Mouse (Mus musculus): Measurements from ENCODE around the gene Prr5. TPM values are rescaled to one million over a fixed set of nuclear protein-coding genes. Genes with fewer than 3 reads are reported as not detected.
"Not testable (repeated sequence)": the region's sequence is repeated elsewhere in the genome, so short reads cannot be mapped to it uniquely, and the experiment has no call there.

Prr5 gene
- polyA plus RNA-seq, 1 experiment: not detected

DNA sequence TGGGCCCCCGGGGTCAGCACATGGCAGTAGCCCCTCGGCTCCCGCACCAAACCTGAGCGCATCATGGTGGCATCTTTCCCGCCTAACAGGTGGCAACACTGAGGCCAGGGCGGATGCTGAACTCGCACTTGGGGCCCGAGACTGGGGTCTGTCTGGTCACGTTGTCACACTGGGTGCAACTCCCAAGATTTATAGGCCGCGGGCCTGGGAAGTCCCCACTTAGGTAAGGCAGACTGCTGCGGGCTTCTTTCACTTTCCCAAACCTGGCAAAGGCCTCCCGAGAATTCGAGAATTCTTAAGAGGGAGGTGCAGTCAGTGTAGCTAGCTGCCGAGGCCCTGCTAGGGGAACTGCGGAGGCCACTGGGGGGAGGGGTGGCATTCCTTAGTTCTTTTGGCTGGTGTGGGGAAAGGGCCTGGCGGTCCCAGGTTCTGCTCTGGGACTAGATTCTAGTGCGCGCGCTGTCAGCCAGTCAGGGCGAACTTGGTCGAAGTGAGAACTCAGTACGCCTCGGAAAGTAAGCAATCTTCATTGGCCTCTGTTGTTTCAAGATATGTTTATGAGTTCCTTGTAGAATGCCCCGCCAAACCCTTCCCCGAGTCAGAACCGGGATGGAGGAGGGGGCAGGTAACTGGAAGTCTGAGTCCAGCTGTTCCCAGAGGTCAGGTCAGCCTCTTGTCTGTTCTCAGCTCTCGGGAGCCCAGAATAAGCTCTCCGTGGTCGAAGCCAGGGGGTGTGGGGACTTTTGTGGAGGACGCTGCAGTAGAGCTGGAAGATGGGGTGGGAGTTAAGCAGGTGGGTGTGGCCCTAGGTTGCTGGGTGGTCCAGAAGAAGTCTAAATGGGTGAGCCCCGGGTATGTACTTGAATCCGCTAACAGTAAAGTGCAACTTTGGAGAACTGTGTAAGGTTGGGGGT lies 51.1 kb downstream of the Prr5 start:
- Histone ChIP-seq H3K4me3 (ENCODE audit: insufficient read depth, low read depth, low read length) (no peak overlapping the region; the same call in 1 of the 2 replicates), H3K27ac (ENCODE audit: insufficient read depth, low read depth, low read length) (no peak overlapping the region), H3K4me1 (ENCODE audit: control insufficient read depth, insufficient read depth, low read length) (peaks cover 12% of the 10 kb centered on the region)
- 22% methylated on average over 33 of the region's 33 CpGs for WGBS
- TF ChIP-seq POLR2A (IDR thresholded peaks at IDR 0.05; ENCODE audit: insufficient read depth, low read depth, low read length) (no peak), CTCF (IDR thresholded peaks at IDR 0.05; ENCODE audit: insufficient read depth, low read depth, low read length) (no peak)

DNA sequence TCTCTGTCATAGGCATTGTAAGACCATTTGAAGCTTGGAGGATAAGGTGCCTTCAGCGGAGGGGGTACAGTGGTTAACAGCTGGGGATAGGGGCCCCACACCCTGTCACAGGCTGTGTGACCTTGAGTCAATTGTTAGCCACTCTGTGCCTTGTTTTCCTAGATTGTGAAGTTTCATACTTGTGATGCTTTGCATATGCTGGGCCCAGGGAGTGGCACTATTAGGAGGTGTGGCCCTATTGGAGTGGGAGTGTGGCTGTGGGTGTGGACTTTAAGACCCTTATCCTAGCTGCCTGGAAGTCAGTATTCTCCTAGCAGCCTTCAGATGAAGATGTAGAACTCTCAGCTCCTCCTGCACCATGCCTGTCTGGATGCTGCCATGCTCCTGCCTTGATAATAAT lies 54.2 kb downstream of the Prr5 start:
- peaks cover 12% of the 10 kb centered on the region for H3K4me1 ChIP-seq (ENCODE audit: control insufficient read depth, insufficient read depth, low read length)
- not testable (repeated sequence) for H3K27ac ChIP-seq (ENCODE audit: insufficient read depth, low read depth, low read length); H3K4me3 ChIP-seq (ENCODE audit: insufficient read depth, low read depth, low read length)
- 94% methylated on average over 1 of the region's 1 CpGs for WGBS

DNA sequence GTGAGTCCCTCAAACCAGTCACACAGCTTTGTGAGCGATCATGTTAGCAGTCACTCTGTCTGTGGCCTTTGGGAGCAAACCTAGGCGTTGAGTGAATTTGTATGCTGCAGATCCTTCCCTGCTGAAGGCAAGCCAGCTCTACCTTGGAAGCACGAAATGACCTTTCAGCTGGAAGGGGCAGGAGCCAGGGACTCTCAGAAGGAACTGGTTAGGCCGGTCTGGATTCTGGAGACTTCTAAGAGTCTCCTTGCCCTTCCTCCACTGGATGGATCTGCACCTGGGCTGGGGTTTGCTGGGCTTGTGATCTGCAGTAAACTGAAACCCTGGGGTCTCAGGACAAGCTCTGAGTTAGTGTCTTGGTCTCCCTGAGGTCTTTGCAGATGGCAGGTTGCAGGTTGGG lies 54.8 kb downstream of the Prr5 start:
- TF ChIP-seq CTCF (IDR thresholded peaks at IDR 0.05; ENCODE audit: insufficient read depth, low read depth, low read length) (no peak), POLR2A (IDR thresholded peaks at IDR 0.05; ENCODE audit: insufficient read depth, low read depth, low read length) (no peak)
- Histone ChIP-seq H3K27ac (ENCODE audit: insufficient read depth, low read depth, low read length) (no peak overlapping the region), H3K4me3 (ENCODE audit: insufficient read depth, low read depth, low read length) (no peak overlapping the region), H3K4me1 (ENCODE audit: control insufficient read depth, insufficient read depth, low read length) (peaks cover 12% of the 10 kb centered on the region)
- 83% methylated on average over 4 of the region's 4 CpGs for WGBS

DNA sequence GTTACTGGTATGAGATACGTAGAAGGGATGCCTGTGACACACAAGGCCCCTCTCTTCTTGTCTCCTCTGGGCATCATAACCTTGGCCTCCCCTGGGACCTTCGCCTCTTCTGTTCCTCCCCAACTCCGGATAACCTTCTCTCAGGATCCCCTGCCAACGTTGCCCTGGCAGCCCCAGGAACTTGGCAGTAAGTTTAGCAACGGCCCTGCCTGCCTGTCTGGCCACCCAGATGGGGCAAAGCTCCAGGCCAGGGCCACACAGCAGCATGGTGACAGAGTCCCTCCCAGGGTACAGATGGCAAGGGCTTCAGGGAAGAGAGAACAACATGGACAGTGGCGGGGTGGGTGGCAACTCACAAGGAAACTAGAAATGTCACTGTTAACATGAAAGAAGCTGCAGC lies 60.3 kb downstream of the Prr5 start:
- 0 out of 2 replicates have a peak, but pooled peaks cover 2% of the 10 kb centered on the region for H3K4me1 ChIP-seq (ENCODE audit: control insufficient read depth, insufficient read depth, low read length)
- no peak for TF ChIP-seq POLR2A (IDR thresholded peaks at IDR 0.05; ENCODE audit: insufficient read depth, low read depth, low read length)
- no peak for TF ChIP-seq CTCF (IDR thresholded peaks at IDR 0.05; ENCODE audit: insufficient read depth, low read depth, low read length)
- WGBS: 69% methylated on average over 6 of the region's 6 CpGs
- no peak overlapping the region for H3K27ac ChIP-seq (ENCODE audit: insufficient read depth, low read depth, low read length)
- H3K4me3 ChIP-seq (ENCODE audit: insufficient read depth, low read depth, low read length): no peak overlapping the region

DNA sequence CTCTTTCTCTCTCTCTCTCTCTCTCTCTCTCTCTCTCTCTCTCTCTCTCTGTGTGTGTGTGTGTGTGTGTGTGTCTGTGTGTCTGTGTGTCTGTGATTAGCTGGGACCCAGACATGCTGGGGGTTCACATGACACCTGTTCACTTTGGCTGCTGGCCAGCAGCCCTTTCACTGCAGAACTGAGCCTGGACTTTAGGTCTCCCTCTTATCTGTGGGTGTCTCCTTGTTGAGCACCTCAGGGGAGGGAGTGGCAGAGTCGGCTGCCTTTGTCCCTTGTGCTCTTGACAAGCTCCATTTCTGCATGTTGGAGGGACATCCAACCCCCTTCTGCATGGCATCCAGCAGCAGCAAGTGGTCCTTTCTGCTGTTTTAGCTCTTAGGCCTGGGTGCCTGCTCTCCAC lies 61.5 kb downstream of the Prr5 start:
- Histone ChIP-seq H3K4me1 (ENCODE audit: control insufficient read depth, insufficient read depth, low read length) (0 out of 2 replicates have a peak, but pooled peaks cover 2% of the 10 kb centered on the region), H3K27ac (ENCODE audit: insufficient read depth, low read depth, low read length) (no peak overlapping the region), H3K4me3 (ENCODE audit: insufficient read depth, low read depth, low read length) (no peak overlapping the region)
- 72% methylated on average over 1 of the region's 1 CpGs for WGBS
- TF ChIP-seq CTCF (IDR thresholded peaks at IDR 0.05; ENCODE audit: insufficient read depth, low read depth, low read length): no peak

DNA sequence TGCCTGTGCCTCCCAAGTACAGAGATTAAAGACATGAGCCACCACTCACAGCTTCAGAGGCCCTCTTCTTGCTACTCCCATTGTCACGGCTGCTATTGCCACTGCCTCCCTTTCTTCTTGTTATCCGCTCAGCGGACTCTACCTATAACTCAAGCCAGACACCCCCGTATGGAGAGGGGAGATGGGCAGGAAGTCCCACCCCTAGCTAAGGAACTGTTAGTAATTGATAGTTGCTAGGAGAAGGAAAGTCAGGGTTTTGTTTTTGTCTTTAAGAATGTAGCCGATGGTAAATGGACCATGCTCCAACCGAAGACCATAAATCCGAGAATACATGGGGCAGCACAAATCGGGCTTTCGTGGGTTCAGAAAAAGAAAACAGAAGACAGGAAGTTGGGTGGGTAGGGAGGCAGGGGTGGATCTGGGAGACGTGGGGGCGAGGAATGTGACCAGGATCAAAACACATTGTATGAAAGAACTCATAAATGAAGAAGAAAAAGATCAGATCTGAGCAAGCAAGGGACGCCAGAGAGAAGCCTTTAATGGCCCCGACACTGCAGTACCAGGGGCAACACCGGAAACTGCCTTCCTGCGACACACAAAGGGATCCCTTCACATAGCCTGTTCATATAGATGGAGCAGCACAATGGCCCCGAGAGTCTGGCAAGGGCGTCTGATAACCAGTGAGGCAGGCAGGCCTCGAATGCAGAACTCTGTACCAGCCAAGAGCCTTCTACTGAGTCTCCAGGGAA lies 62.4 kb downstream of the Prr5 start:
- no peak overlapping the region for H3K27ac ChIP-seq (ENCODE audit: insufficient read depth, low read depth, low read length)
- TF ChIP-seq POLR2A (IDR thresholded peaks at IDR 0.05; ENCODE audit: insufficient read depth, low read depth, low read length): no peak
- H3K4me3 ChIP-seq (ENCODE audit: insufficient read depth, low read depth, low read length): no peak overlapping the region
- peaks cover 10% of the 10 kb centered on the region; the same call in 1 of the 2 replicates for H3K4me1 ChIP-seq (ENCODE audit: control insufficient read depth, insufficient read depth, low read length)
- 84% methylated on average over 18 of the region's 18 CpGs for WGBS

DNA sequence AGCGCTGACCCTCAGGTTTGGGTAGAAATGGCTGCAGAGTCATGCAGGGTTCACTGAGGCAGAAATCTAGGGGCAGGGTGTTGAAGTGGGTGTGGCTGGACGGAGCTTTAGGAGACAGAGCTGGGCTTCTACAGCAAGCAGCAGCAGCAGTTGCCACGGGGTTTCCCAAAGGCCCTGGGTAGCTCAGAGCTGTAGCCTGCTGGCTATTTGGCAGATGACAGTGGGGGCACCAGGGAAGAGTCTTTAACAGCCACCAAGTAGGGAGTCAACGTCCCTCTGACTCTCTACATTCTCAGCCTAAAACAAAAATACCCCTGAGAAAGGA lies 63.0 kb downstream of the Prr5 start:
- 78% methylated on average over 4 of the region's 4 CpGs for WGBS
- no peak overlapping the region for H3K27ac ChIP-seq (ENCODE audit: insufficient read depth, low read depth, low read length)
- peaks cover 10% of the 10 kb centered on the region; the same call in 1 of the 2 replicates for H3K4me1 ChIP-seq (ENCODE audit: control insufficient read depth, insufficient read depth, low read length)
- H3K4me3 ChIP-seq (ENCODE audit: insufficient read depth, low read depth, low read length): no peak overlapping the region
- TF ChIP-seq POLR2A (IDR thresholded peaks at IDR 0.05; ENCODE audit: insufficient read depth, low read depth, low read length): no peak
- TF ChIP-seq CTCF (IDR thresholded peaks at IDR 0.05; ENCODE audit: insufficient read depth, low read depth, low read length): no peak

DNA sequence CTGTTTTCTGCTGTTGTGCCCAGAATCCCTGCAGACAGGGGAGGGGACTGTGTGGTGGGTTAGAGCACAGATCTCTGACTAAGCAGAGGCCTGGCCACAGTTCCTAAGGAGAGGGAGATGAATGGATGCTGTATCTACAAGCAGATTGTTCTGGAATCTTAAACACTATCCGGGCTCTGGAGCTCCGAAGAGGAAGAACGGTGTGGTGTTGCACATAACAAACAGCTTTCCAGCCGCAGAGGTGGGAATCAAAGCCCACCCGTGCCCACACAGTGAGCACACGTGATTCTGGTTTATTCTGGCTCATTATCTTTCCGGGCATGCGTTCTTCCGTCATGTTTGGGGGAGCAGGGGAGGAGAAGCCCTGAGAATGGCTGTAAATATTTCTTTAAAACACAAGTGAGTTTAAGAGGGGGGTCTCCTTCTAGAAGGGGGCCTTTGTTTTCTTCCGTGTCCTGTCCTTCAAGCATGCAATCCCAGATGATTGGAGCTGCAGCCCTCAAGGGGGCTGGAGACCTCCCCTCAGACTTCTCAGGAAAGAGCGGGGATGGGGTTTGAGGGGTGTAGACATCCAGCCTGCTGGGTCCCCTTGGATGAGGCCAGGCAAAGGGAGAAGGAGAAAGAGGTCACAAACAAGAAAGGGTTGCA lies 67.0 kb downstream of the Prr5 start:
- Histone ChIP-seq H3K4me1 (ENCODE audit: control insufficient read depth, insufficient read depth, low read length) (peaks cover 8% of the 10 kb centered on the region; the same call in 1 of the 2 replicates), H3K27ac (ENCODE audit: insufficient read depth, low read depth, low read length) (no peak overlapping the region), H3K4me3 (ENCODE audit: insufficient read depth, low read depth, low read length) (no peak overlapping the region)
- 19% methylated on average over 11 of the region's 11 CpGs for WGBS
- TF ChIP-seq CTCF (IDR thresholded peaks at IDR 0.05; ENCODE audit: insufficient read depth, low read depth, low read length): no peak
- no peak for TF ChIP-seq POLR2A (IDR thresholded peaks at IDR 0.05; ENCODE audit: insufficient read depth, low read depth, low read length)

DNA sequence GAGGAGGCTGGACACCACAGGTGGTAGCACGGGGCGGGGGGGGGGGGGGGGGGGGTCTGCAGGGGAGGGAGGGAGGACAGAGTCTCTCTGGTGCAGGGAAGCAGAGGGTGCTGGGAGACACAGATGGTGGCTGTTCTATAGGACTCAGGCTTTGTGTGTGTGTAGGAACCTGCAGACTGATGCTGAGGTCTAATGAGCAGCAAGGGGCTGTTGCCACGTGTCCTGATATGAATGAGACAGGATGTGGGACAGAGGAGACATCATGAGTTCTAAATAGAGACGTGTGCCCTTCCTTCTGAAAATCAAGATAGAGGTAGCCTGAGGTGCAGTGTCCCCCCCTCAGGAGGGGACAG lies 67.5 kb downstream of the Prr5 start:
- H3K4me1 ChIP-seq (ENCODE audit: control insufficient read depth, insufficient read depth, low read length): peaks cover 8% of the 10 kb centered on the region; the same call in 1 of the 2 replicates
- WGBS: 18% methylated on average over 3 of the region's 4 CpGs
- H3K27ac ChIP-seq (ENCODE audit: insufficient read depth, low read depth, low read length): no peak overlapping the region
- no peak for TF ChIP-seq CTCF (IDR thresholded peaks at IDR 0.05; ENCODE audit: insufficient read depth, low read depth, low read length)
- TF ChIP-seq POLR2A (IDR thresholded peaks at IDR 0.05; ENCODE audit: insufficient read depth, low read depth, low read length): no peak
- no peak overlapping the region for H3K4me3 ChIP-seq (ENCODE audit: insufficient read depth, low read depth, low read length)

Measured in olfactory bulb, adult 2 months (tissue).